Mouse (Mus musculus) lung, adult 2 months (tissue): Measurements from ENCODE around the gene Nme7.

Experiments
- CTCF ChIP-seq: fragments of 200-500 bp; IDR thresholded peaks from 2 replicates; pipeline ENCODE4 v1.5.1; 2011; ENCODE audit warnings: mild to moderate bottlenecking, low read length, control low read depth; ENCODE audit not compliant: insufficient read depth
- POLR2A ChIP-seq: fragments of 200-500 bp; IDR thresholded peaks from 2 replicates; pipeline ENCODE4 v1.6.1; 2011; ENCODE audit warnings: low read depth, mild to moderate bottlenecking, control low read depth, low read length, borderline replicate concordance; ENCODE audit errors: extremely low read depth

GRCm38 (mm10) chr1:164389743-164390142 lies 85.8 kb downstream of the Nme7 start:
- TF ChIP-seq CTCF: no peak
- no peak for TF ChIP-seq POLR2A
